In genomic region chr2:125152388-125152787, GRCm38 (mm10) we compare ENCODE assay signal across 21 mouse cellular contexts. TPM values are rescaled to one million over a fixed set of nuclear protein-coding genes. Genes with fewer than 3 reads are reported as not detected.
DNase-seq lines count a peak whose midpoint lies in the region; ATAC-seq and TF ChIP-seq lines count a peak whose summit lies in the region.
"Had no signal": no experiment of that assay in that cellular context is flagged by ENCODE, and none has a peak within 500 bp of the region (broad histone marks: within the 10 kb centered on the region; RNA-seq: fewer than 3 reads in every experiment).

Gene Slc12a1 (plus strand): TSS chr2:125152505.

- TF ChIP-seq CTCF in kidney, adult 2 months (conservative IDR thresholded peaks at IDR 0.05; ENCODE audit: insufficient read depth, insufficient read length, low read depth, low read length), result no peak
- TF ChIP-seq CTCF in kidney, postnatal 0 days (IDR thresholded peaks at IDR 0.05; ENCODE audit: low read depth), result no peak

- no peaks in the 10 kb centered on the region; the same call in 1 of the 2 replicates for H3K36me3 ChIP-seq in kidney, adult 2 months (ENCODE audit: control insufficient read depth, insufficient read depth, low read length)
- no peaks in the 10 kb centered on the region for H3K36me3 ChIP-seq in kidney, postnatal 0 days (ENCODE audit: insufficient read depth, low read length)
- no peaks in the 10 kb centered on the region for H3K36me3 ChIP-seq in forebrain, embryonic 12.5 days (replicated peaks)
- H3K36me3 ChIP-seq: embryonic facial prominence, embryonic 13.5 days; heart, embryonic 13.5 days; hindbrain, embryonic 12.5 days had no signal

- no peaks in the 10 kb centered on the region for H3K4me1 ChIP-seq in kidney, adult 2 months (ENCODE audit: control insufficient read depth, insufficient read depth, low read length)
- H3K4me1 ChIP-seq in kidney, postnatal 0 days (replicated peaks; ENCODE audit: insufficient read depth, low read length), result no peaks in the 10 kb centered on the region
- no peaks in the 10 kb centered on the region for H3K4me1 ChIP-seq in forebrain, embryonic 12.5 days
- H3K4me1 ChIP-seq: forebrain, embryonic 13.5 days; heart, embryonic 13.5 days had no signal

- H3K9ac ChIP-seq in kidney, postnatal 0 days (ENCODE audit: low read depth, low read length), result no peak within 1 kb of the TSS
- H3K9ac ChIP-seq in forebrain, embryonic 12.5 days, result no peak within 1 kb of the TSS
- H3K9ac ChIP-seq: embryonic facial prominence, embryonic 13.5 days; forebrain, embryonic 13.5 days; forebrain, postnatal 0 days; heart, embryonic 13.5 days; hindbrain, embryonic 12.5 days had no signal

- no peak for ATAC-seq in kidney, postnatal 0 days (replicated peaks; ENCODE audit: low FRiP score, low read depth)
- no peak for ATAC-seq in forebrain, embryonic 12.5 days (ENCODE audit: low FRiP score)
- ATAC-seq: forebrain, embryonic 13.5 days; forebrain, postnatal 0 days; hindbrain, postnatal 0 days had no signal

- H3K27ac ChIP-seq in kidney, adult 2 months (ENCODE audit: insufficient read depth, low read depth, low read length), result peak within 1 kb of the TSS; percentile 82; the same call in 1 of the 2 replicates
- 0 out of 2 replicates have a peak within 1 kb of the TSS, but pooled peaks have one; percentile 8 for H3K27ac ChIP-seq in kidney, postnatal 0 days
- H3K27ac ChIP-seq in forebrain, embryonic 12.5 days, result no peak within 1 kb of the TSS
- H3K27ac ChIP-seq: embryonic facial prominence, embryonic 13.5 days; forebrain, embryonic 13.5 days; gastrocnemius, adult 2 months; heart, embryonic 13.5 days; hindbrain, embryonic 12.5 days; hindbrain, postnatal 0 days had no signal

- no peaks in the 10 kb centered on the region for H3K9me3 ChIP-seq in kidney, postnatal 0 days (replicated peaks; ENCODE audit: low read length)
- no peaks in the 10 kb centered on the region for H3K9me3 ChIP-seq in forebrain, embryonic 12.5 days
- H3K9me3 ChIP-seq: embryonic facial prominence, embryonic 13.5 days; forebrain, embryonic 13.5 days; heart, embryonic 13.5 days; hindbrain, embryonic 12.5 days had no signal

- H3K4me2 ChIP-seq in kidney, postnatal 0 days (ENCODE audit: low read length), result no peak within 1 kb of the TSS
- no peak within 1 kb of the TSS for H3K4me2 ChIP-seq in forebrain, embryonic 12.5 days
- H3K4me2 ChIP-seq: embryonic facial prominence, embryonic 13.5 days; forebrain, embryonic 13.5 days; heart, embryonic 13.5 days; hindbrain, embryonic 12.5 days had no signal

- H3K4me3 ChIP-seq in kidney, adult 2 months (ENCODE audit: insufficient read depth, low read depth, low read length), result peak within 1 kb of the TSS; percentile 26
- 0 out of 2 replicates have a peak within 1 kb of the TSS, but pooled peaks have one; percentile 4 for H3K4me3 ChIP-seq in kidney, postnatal 0 days (replicated peaks; ENCODE audit: low read depth, low read length)
- no peak within 1 kb of the TSS for H3K4me3 ChIP-seq in forebrain, embryonic 12.5 days (replicated peaks)
- H3K4me3 ChIP-seq: embryonic facial prominence, embryonic 13.5 days; forebrain, embryonic 13.5 days; gastrocnemius, adult 2 months; heart, embryonic 13.5 days; hindbrain, embryonic 12.5 days had no signal

- DNase-seq in kidney, adult 2 months, result peak; percentile 66
- peak; percentile 49 for DNase-seq in kidney, adult 9 months
- no peak for DNase-seq in kidney, postnatal 0 days (ENCODE audit: low spot score)
- peak; percentile 28 to 45 for DNase-seq in kidney, postnatal 36 days
- no peak for DNase-seq in frontal cortex, postnatal 25 days (ENCODE audit: low spot score in 2 of 2)
- DNase-seq in liver, result no peak
- DNase-seq: adrenal gland, adult 8-10 months; cerebellum, adult 11 months; cerebellum, adult 9-10 months; cerebellum, postnatal 25 days; forebrain, postnatal 0 days; gastrocnemius, adult 2 months; gastrocnemius, postnatal 25 days; heart, postnatal 4 days had no signal

- WGBS in kidney, adult 2 months, result 61% methylated on average over 6 of the region's 6 CpGs
- 77% methylated on average over 6 of the region's 6 CpGs for WGBS in kidney, postnatal 0 days
- WGBS in forebrain, embryonic 12.5 days, result 89% methylated on average over 6 of the region's 6 CpGs

- no peaks in the 10 kb centered on the region for H3K27me3 ChIP-seq in kidney, adult 2 months (replicated peaks; ENCODE audit: control insufficient read depth, insufficient read depth, low read length)
- no peaks in the 10 kb centered on the region for H3K27me3 ChIP-seq in kidney, postnatal 0 days (ENCODE audit: insufficient read depth, low read length)
- no peaks in the 10 kb centered on the region for H3K27me3 ChIP-seq in forebrain, embryonic 12.5 days
- H3K27me3 ChIP-seq: embryonic facial prominence, embryonic 13.5 days; forebrain, embryonic 13.5 days; heart, embryonic 13.5 days; hindbrain, embryonic 12.5 days had no signal

- TF ChIP-seq POLR2A in kidney, adult 2 months (IDR thresholded peaks at IDR 0.05; ENCODE audit: low read depth, low read length), result no peak

RNA-seq across cellular contexts. Expression of gene Slc12a1, which starts in this region (rescaled TPM):
- polyA plus RNA-seq in kidney, adult 2 months (2012; rRNA removed), result 182 and 217 TPM in 2 replicates
- 219 and 221 TPM in 2 replicates for polyA plus RNA-seq in kidney, postnatal 0 days (2015; fragmentation: Nextera tagmentation; extraction: Ambion mirVana)
- not detected in 2 replicates for polyA plus RNA-seq in forebrain, embryonic 12.5 days (2016; fragmentation: Nextera tagmentation; extraction: Ambion mirVana)
- polyA plus RNA-seq: forebrain, embryonic 13.5 days; heart, embryonic 13.5 days; heart, postnatal 0 days had no signal

Comparison
In these comparisons a context has a peak if more than half of its experiments do, and no peak if none do; other contexts are left out.
1. RNA of gene Slc12a1 (polyA plus RNA-seq): 219 to 221 TPM in kidney, postnatal 0 days and 182 to 217 TPM in kidney, adult 2 months; not detected in forebrain, embryonic 12.5 days; every median in the first group is over 100 times any median in the second.
2. DNase-seq: peak in kidney, adult 2 months (single experiment), kidney, adult 9 months (single experiment) and kidney, postnatal 36 days (2 of 2); none in kidney, postnatal 0 days (single experiment), frontal cortex, postnatal 25 days (0 of 2) and liver (single experiment).